Mouse (Mus musculus) WW6 (cell line): Measurements from ENCODE around the gene Mob3c.
A peak's percentile ranks its signal among the peaks of the same experiment; 100 is the strongest.

ENCODE experiments used
- DNase-seq: peaks from one replicate; pipeline ENCODE4 v3.0.0-alpha.2; 2013; ENCODE audit warnings: low read depth, low spot score

Gene Mob3c

GRCm38 (mm10) chr4:115878216-115878678, 50.4 kb downstream of the Mob3c start:
- peak; percentile 42 for DNase-seq

GRCm38 (mm10) chr4:115878828-115879227, 50.9 kb downstream of the Mob3c start:
- DNase-seq, result no peak

DNA sequence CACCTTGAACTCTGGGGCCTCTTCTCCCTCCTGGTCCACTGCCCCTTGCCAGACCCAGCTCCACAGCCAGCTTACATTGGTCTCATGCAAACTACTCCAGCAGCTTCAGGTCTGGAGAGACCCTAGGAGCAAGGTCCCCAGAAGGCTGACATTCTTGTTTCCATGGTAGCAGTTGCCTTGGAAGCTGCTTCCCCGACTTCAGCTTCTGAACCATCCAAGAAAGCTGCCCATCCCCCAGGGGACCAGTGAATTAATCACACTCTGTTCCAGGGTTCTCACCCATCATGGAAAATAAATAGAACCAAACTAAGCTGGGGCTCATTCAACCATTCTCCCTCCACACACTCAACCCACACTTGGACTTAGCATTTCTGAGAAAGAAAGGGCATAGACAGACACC, 53.3 kb downstream of the Mob3c start:
- DNase-seq, result no peak

- DNase-seq, result no peak
Measured at GRCm38 (mm10) chr4:115882195-115882594, 54.3 kb downstream of the Mob3c start.

GRCm38 (mm10) chr4:115884022-115884421, 56.1 kb downstream of the Mob3c start, which contains the start of gene Kncn:
TSS of gene Kncn (plus strand) at chr4:115884400.
- DNase-seq, result no peak
